In genomic region chr17:83513655-83514212, GRCm38 (mm10) we compare ENCODE assay signal across 7 mouse cellular contexts. TPM values are rescaled to one million over a fixed set of nuclear protein-coding genes. Genes with fewer than 3 reads are reported as not detected.
DNase-seq lines count a peak whose midpoint lies in the region; ATAC-seq and TF ChIP-seq lines count a peak whose summit lies in the region.

No protein-coding gene starts in this region.

- H3K4me2 ChIP-seq in neural tube, embryonic 11.5 days (ENCODE audit: low read depth) = peak overlapping the region; percentile 88
- peak overlapping the region; percentile 77 for H3K4me2 ChIP-seq in embryonic facial prominence, embryonic 14.5 days (ENCODE audit: low read depth, low read length)
- peak overlapping the region; percentile 73 for H3K4me2 ChIP-seq in intestine, postnatal 0 days (replicated peaks; ENCODE audit: low read depth)
- peak overlapping the region; percentile 85 for H3K4me2 ChIP-seq in neural tube, embryonic 12.5 days (replicated peaks)

- no peak for DNase-seq in neural tube, embryonic 11.5 days (ENCODE audit: low spot score)
- DNase-seq in neural tube, embryonic 10.5 days (ENCODE audit: extremely low spot score, low spot score) = no peak
- no peak for DNase-seq in embryonic facial prominence, embryonic 14.5 days (ENCODE audit: low spot score)
- DNase-seq in MN1 (ENCODE audit: low spot score) = no peak
- no peak for DNase-seq in right cerebral cortex, adult 18-20 months

- H3K36me3 ChIP-seq in neural tube, embryonic 11.5 days (ENCODE audit: control insufficient read depth, insufficient read depth, low read length) = no peaks in the 10 kb centered on the region
- H3K36me3 ChIP-seq in embryonic facial prominence, embryonic 14.5 days (ENCODE audit: control insufficient read depth, insufficient read depth, low read length) = no peaks in the 10 kb centered on the region
- no peaks in the 10 kb centered on the region for H3K36me3 ChIP-seq in intestine, postnatal 0 days (ENCODE audit: control insufficient read depth, insufficient read depth)
- no peaks in the 10 kb centered on the region for H3K36me3 ChIP-seq in neural tube, embryonic 12.5 days

- peak; percentile 70 for ATAC-seq in neural tube, embryonic 11.5 days (ENCODE audit: insufficient read depth, low FRiP score, low TSS enrichment)
- ATAC-seq in embryonic facial prominence, embryonic 14.5 days (ENCODE audit: low read depth) = peak; percentile 42
- ATAC-seq in intestine, postnatal 0 days = peak; percentile 57
- peak; percentile 82 for ATAC-seq in neural tube, embryonic 12.5 days (ENCODE audit: low FRiP score, low read depth)

- H3K27ac ChIP-seq in neural tube, embryonic 11.5 days (ENCODE audit: low read depth, low read length) = peak overlapping the region; percentile 34; the same call in 1 of the 2 replicates
- peak overlapping the region; percentile 73 for H3K27ac ChIP-seq in embryonic facial prominence, embryonic 14.5 days (replicated peaks; ENCODE audit: low read depth, low read length)
- H3K27ac ChIP-seq in intestine, postnatal 0 days (ENCODE audit: low read depth, low read length) = peak overlapping the region; percentile 75
- no peak overlapping the region for H3K27ac ChIP-seq in neural tube, embryonic 12.5 days

- no peak; the same call in none of the 2 replicates for TF ChIP-seq CTCF in intestine, postnatal 0 days (IDR thresholded peaks at IDR 0.05; ENCODE audit: low read depth)

- 3% methylated on average over 24 of the region's 24 CpGs for WGBS in neural tube, embryonic 11.5 days
- 2% methylated on average over 19 of the region's 24 CpGs for WGBS in embryonic facial prominence, embryonic 14.5 days
- under 1% methylated on average over 24 of the region's 24 CpGs for WGBS in intestine, postnatal 0 days
- 2% methylated on average over 24 of the region's 24 CpGs for WGBS in neural tube, embryonic 12.5 days

- no peaks in the 10 kb centered on the region for H3K27me3 ChIP-seq in neural tube, embryonic 11.5 days (ENCODE audit: control insufficient read depth, insufficient read depth, low read length)
- no peaks in the 10 kb centered on the region for H3K27me3 ChIP-seq in embryonic facial prominence, embryonic 14.5 days (replicated peaks; ENCODE audit: control insufficient read depth, insufficient read depth, low read length)
- H3K27me3 ChIP-seq in intestine, postnatal 0 days (replicated peaks; ENCODE audit: control insufficient read depth, insufficient read depth, low read length) = no peaks in the 10 kb centered on the region
- H3K27me3 ChIP-seq in neural tube, embryonic 12.5 days (replicated peaks) = no peaks in the 10 kb centered on the region

- H3K4me1 ChIP-seq in neural tube, embryonic 11.5 days (ENCODE audit: control insufficient read depth, insufficient read depth, low read length) = peaks cover 10% of the 10 kb centered on the region
- peaks cover 14% of the 10 kb centered on the region for H3K4me1 ChIP-seq in embryonic facial prominence, embryonic 14.5 days (ENCODE audit: control insufficient read depth, insufficient read depth, low read length)
- H3K4me1 ChIP-seq in intestine, postnatal 0 days (replicated peaks; ENCODE audit: control insufficient read depth, insufficient read depth, low read length) = peaks cover 4% of the 10 kb centered on the region; the same call in 1 of the 2 replicates
- H3K4me1 ChIP-seq in neural tube, embryonic 12.5 days = peaks cover 16% of the 10 kb centered on the region

- H3K4me3 ChIP-seq in neural tube, embryonic 11.5 days (ENCODE audit: low read depth, low read length) = peak overlapping the region; percentile 97
- peak overlapping the region; percentile 93 for H3K4me3 ChIP-seq in embryonic facial prominence, embryonic 14.5 days (ENCODE audit: low read depth, low read length)
- peak overlapping the region; percentile 63 for H3K4me3 ChIP-seq in intestine, postnatal 0 days (ENCODE audit: low read depth, low read length)
- peak overlapping the region; percentile 95 for H3K4me3 ChIP-seq in neural tube, embryonic 12.5 days

- H3K9me3 ChIP-seq in neural tube, embryonic 11.5 days (ENCODE audit: control insufficient read depth, low read length) = no peaks in the 10 kb centered on the region
- no peaks in the 10 kb centered on the region for H3K9me3 ChIP-seq in embryonic facial prominence, embryonic 14.5 days (ENCODE audit: control insufficient read depth, low read length)
- H3K9me3 ChIP-seq in intestine, postnatal 0 days (ENCODE audit: control insufficient read depth) = no peaks in the 10 kb centered on the region
- no peaks in the 10 kb centered on the region for H3K9me3 ChIP-seq in neural tube, embryonic 12.5 days

- H3K9ac ChIP-seq in neural tube, embryonic 11.5 days (ENCODE audit: low read length) = peak overlapping the region; percentile 87
- peak overlapping the region; percentile 97 for H3K9ac ChIP-seq in embryonic facial prominence, embryonic 14.5 days (ENCODE audit: low read depth, low read length)
- peak overlapping the region; percentile 85 for H3K9ac ChIP-seq in intestine, postnatal 0 days (ENCODE audit: low read depth, low read length)
- peak overlapping the region; percentile 88 for H3K9ac ChIP-seq in neural tube, embryonic 12.5 days

RNA-seq across cellular contexts. Expression of gene Cox7a2l, which starts 3.4 kb away (rescaled TPM):
- 159 and 160 TPM in 2 replicates for polyA plus RNA-seq in neural tube, embryonic 11.5 days (2014; fragmentation: Nextera tagmentation; extraction: Ambion mirVana)
- 182 and 193 TPM in 2 replicates for polyA plus RNA-seq in embryonic facial prominence, embryonic 14.5 days (2014; fragmentation: Nextera tagmentation; extraction: Ambion mirVana)
- 226 and 233 TPM in 2 replicates for polyA plus RNA-seq in intestine, postnatal 0 days (2015; fragmentation: Nextera tagmentation; extraction: Ambion mirVana)
- polyA plus RNA-seq in neural tube, embryonic 12.5 days (2016; fragmentation: Nextera tagmentation; extraction: Ambion mirVana) = 151 TPM in 2 replicates
